Mouse (Mus musculus) heart, embryonic 14.5 days (tissue): ENCODE measurements at regions not wholly inside any gene's neighbourhood (a gene's known extent, or its start where the extent isn't known, plus 50 kb on each side); places are given as distances from the start of the nearest gene placed in this dataset.

Source experiments
- ATAC-seq: fragments of 200-750 bp; cut with Nextera tagmentation; 2 replicates; pipeline ENCODE4 v1.8.0; 2017; ENCODE audit warnings: low read depth, moderate TSS enrichment; ENCODE audit not compliant: insufficient number of reproducible peaks, insufficient read depth, low FRiP score
- H3K27ac ChIP-seq, 2 experiments: fragments of 200-500 bp in 1 of 2; fragments of 300-500 bp in 1 of 2; sonication (generic) in 1 of 2; replicated peaks in 1 of 2; 2 replicates each; pipeline ENCODE4 v1.5.1; 2012 to 2014; ENCODE audit warnings: low read depth in 2 of 2, low read length in 2 of 2, control low read depth in 1 of 2, mild to moderate bottlenecking in 1 of 2, mixed read lengths in 1 of 2; ENCODE audit not compliant: control insufficient read depth in 1 of 2, insufficient read depth in 1 of 2
- H3K27me3 ChIP-seq: fragments of 300-500 bp; sonication (generic); 2 replicates; pipeline ENCODE4 v1.6.1; 2014; ENCODE audit warnings: mild to moderate bottlenecking, low read length, control low read depth; ENCODE audit not compliant: control insufficient read depth, insufficient read depth
- H3K36me3 ChIP-seq: fragments of 300-500 bp; sonication (generic); 2 replicates; pipeline ENCODE4 v1.6.1; 2014; ENCODE audit warnings: mild to moderate bottlenecking, control low read depth, low read length, mixed read lengths; ENCODE audit not compliant: control insufficient read depth, insufficient read depth
- H3K4me1 ChIP-seq, 2 experiments: fragments of 200-500 bp in 1 of 2; fragments of 300-500 bp in 1 of 2; sonication (generic) in 1 of 2; 2 replicates each; pipeline ENCODE4 v1.6.1; 2012 to 2014; ENCODE audit warnings: low read length in 2 of 2, control low read depth in 1 of 2, mixed read lengths in 1 of 2; ENCODE audit not compliant: control insufficient read depth in 2 of 2, insufficient read depth in 2 of 2
- H3K4me2 ChIP-seq: fragments of 300-500 bp; sonication (generic); 2 replicates; pipeline ENCODE4 v1.6.1; 2014; ENCODE audit warnings: mild to moderate bottlenecking, low read length
- H3K4me3 ChIP-seq, 2 experiments: fragments of 200-500 bp in 1 of 2; fragments of 300-500 bp in 1 of 2; sonication (generic) in 1 of 2; 2 replicates each; pipeline ENCODE4 v1.5.1; 2012 to 2014; ENCODE audit warnings: low read length in 2 of 2, mild to moderate bottlenecking in 2 of 2, control low read depth in 1 of 2, low read depth in 1 of 2, moderate library complexity in 1 of 2; ENCODE audit not compliant: control insufficient read depth in 1 of 2, insufficient read depth in 1 of 2
- H3K9ac ChIP-seq: fragments of 300-500 bp; sonication (generic); 2 replicates; pipeline ENCODE4 v1.6.1; 2014; ENCODE audit warnings: mild to moderate bottlenecking, low read length
- H3K9me3 ChIP-seq: fragments of 300-500 bp; sonication (generic); 2 replicates; pipeline ENCODE4 v1.6.1; 2016; ENCODE audit warnings: low read length, control low read depth; ENCODE audit not compliant: control insufficient read depth
- WGBS: fragments of 180-500 bp; shearing (Covaris S2); extraction: QIAGEN DNeasy Blood & Tissue Kit; methylation state at CpG from one replicate; pipeline ENCODE4 v1.1.7; 2014; 5-methylcytosine and 5-hydroxymethylcytosine counted together

DNA sequence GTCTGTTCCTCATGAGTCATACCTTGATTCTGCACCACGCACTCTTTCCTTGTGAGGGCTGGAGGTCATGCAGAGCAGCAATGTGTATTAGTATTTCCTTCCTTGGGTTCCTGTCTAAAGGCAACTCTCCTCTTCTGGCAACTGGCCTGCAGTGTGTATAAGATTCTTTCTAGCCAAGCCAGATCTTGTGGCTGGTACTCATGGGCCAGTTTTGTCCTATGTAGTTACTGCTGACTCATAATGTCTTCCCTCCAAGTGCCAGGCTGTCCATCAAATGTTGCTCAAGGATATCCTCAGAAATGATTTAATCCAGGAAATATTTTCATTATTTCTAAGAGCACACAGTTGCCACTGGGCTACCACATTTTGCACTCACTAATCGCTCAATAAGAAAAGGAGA, 211.0 kb upstream of the Ptprk start:
- H3K4me2 ChIP-seq: no peak overlapping the region
- no peak overlapping the region for H3K9ac ChIP-seq
- no peaks in the 10 kb centered on the region for H3K36me3 ChIP-seq
- WGBS: 76% methylated on average over 2 of the region's 2 CpGs
- H3K27ac ChIP-seq: no peak overlapping the region
- H3K4me3 ChIP-seq: no peak overlapping the region
- no peak for ATAC-seq
- no peaks in the 10 kb centered on the region for H3K4me1 ChIP-seq
- no peaks in the 10 kb centered on the region for H3K27me3 ChIP-seq
- H3K9me3 ChIP-seq: 0 out of 2 replicates have a peak, but pooled peaks cover 3% of the 10 kb centered on the region

DNA sequence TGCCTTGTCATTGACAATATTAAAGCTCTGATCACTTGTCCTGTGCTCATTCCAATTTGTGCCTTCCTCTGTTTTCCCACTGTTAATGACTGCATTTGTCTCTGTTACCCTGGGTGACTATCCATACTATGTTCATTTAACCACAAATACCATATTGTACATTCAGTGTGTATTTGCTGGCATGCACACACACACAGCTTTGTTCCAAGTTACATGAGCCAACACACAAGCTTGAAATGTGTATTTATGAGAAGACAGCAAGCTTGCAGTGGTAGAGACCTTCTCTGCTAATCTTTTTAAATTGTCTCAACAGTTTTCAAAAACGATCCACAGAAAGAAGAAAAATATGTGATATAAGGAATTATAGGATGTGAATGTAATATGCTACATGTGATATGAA, 193.8 kb upstream of the Ptprk start:
- H3K9ac ChIP-seq: no peak overlapping the region
- H3K4me2 ChIP-seq: no peak overlapping the region
- ATAC-seq: no peak
- no peak overlapping the region for H3K27ac ChIP-seq
- H3K27me3 ChIP-seq: no peaks in the 10 kb centered on the region
- 0 out of 4 replicates have a peak, but pooled peaks cover 0 to 4% of the 10 kb centered on the region in 2 experiments for H3K4me1 ChIP-seq
- H3K36me3 ChIP-seq: no peaks in the 10 kb centered on the region
- no peaks in the 10 kb centered on the region for H3K9me3 ChIP-seq
- no peak overlapping the region for H3K4me3 ChIP-seq
- WGBS: 69% methylated on average over 1 of the region's 1 CpGs

DNA sequence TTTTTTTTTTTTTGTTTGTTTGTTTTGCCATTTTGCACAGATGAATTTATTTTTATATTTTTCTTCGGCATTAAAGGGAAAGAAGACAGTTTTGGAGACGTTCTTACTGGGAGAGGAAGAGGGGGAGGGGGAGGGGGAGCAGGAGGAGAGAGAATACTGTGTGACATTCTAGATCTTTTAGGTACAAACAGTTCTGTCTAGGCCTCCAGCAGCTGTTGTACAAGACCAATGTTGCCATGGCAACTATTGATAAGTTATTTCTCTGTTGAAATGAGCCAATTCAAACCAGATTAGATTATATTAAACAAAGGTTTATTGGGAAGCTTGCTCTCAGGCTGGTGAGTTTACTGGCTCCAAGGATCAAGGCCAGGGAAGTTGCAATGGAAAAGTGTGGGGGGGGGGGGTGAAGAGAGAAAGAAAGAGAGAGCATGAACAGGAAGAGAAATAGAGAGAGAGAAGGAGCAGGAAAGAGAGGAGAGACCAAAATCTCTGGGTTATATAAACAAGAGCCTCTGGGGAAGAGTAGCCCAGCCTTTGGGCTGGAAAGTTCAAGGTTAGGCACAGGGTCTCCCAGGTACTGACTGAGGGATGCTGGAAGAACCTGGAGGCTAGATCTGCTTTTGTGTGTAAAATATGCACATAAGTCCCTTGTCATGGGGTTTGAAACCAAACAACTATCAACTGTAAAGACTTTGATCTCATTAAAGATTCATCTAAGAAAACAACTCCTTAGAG, 182.7 kb upstream of the Ptprk start:
- Histone ChIP-seq H3K9ac (no peak overlapping the region), H3K4me2 (no peak overlapping the region), H3K4me3 (no peak overlapping the region), H3K9me3 (no peaks in the 10 kb centered on the region), H3K4me1 (no peaks in the 10 kb centered on the region), H3K27ac (no peak overlapping the region), H3K27me3 (no peaks in the 10 kb centered on the region), H3K36me3 (no peaks in the 10 kb centered on the region)
- WGBS: 49% methylated on average over 2 of the region's 2 CpGs
- ATAC-seq: no peak

DNA sequence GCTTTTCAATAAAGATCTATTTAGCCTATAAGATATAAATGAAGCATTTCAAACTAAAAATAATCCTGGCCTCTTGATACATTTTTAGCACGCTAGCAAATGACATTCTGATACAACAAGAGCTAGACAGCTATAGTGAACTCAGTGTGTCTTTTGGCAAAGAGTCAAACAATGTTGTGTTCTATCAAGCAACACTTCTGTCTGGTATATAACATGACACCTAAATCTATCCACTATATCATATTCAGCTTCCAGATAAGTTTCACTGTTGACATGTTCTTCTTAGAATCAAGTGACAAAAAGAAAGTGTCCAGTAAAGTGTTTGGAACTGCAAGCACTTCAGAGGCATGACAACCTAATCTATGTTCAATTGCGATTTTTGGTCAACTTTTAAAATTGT, 158.2 kb upstream of the Ptprk start:
- peak overlapping the region in 1 of 2 experiments; percentile 55; a peak in 2 of 4 replicates for H3K27ac ChIP-seq
- H3K27me3 ChIP-seq: no peaks in the 10 kb centered on the region
- WGBS: 15% methylated on average over 2 of the region's 2 CpGs
- H3K36me3 ChIP-seq: no peaks in the 10 kb centered on the region
- no peaks in the 10 kb centered on the region for H3K9me3 ChIP-seq
- no peak overlapping the region for H3K4me2 ChIP-seq
- no peak overlapping the region for H3K4me3 ChIP-seq
- 0 out of 4 replicates have a peak, but pooled peaks cover 0 to 6% of the 10 kb centered on the region in 2 experiments for H3K4me1 ChIP-seq
- peak; percentile 71; the same call in 1 of the 2 replicates for ATAC-seq
- H3K9ac ChIP-seq: no peak overlapping the region

- Histone ChIP-seq H3K9ac (no peak overlapping the region), H3K9me3 (no peaks in the 10 kb centered on the region), H3K27ac (no peak overlapping the region), H3K27me3 (no peaks in the 10 kb centered on the region), H3K36me3 (no peaks in the 10 kb centered on the region), H3K4me1 (peaks cover 2 to 7% of the 10 kb centered on the region in 2 experiments; a peak in 2 of 4 replicates), H3K4me2 (no peak overlapping the region), H3K4me3 (no peak overlapping the region)
- no peak for ATAC-seq
- 31% methylated on average over 5 of the region's 5 CpGs for WGBS
Observed at GRCm38 (mm10) chr10:27927266-27927665, 147.4 kb upstream of the Ptprk start.

GRCm38 (mm10) chr10:27942136-27942535, 132.5 kb upstream of the Ptprk start:
- H3K9me3 ChIP-seq: no peaks in the 10 kb centered on the region
- H3K4me2 ChIP-seq: no peak overlapping the region
- 82% methylated on average over 5 of the region's 5 CpGs for WGBS
- no peak overlapping the region for H3K4me3 ChIP-seq
- no peak overlapping the region for H3K27ac ChIP-seq
- ATAC-seq: no peak
- no peak overlapping the region for H3K9ac ChIP-seq
- peaks cover 0 to 2% of the 10 kb centered on the region in 2 experiments; a peak in 1 of 4 replicates for H3K4me1 ChIP-seq
- H3K27me3 ChIP-seq: no peaks in the 10 kb centered on the region
- H3K36me3 ChIP-seq: no peaks in the 10 kb centered on the region

DNA sequence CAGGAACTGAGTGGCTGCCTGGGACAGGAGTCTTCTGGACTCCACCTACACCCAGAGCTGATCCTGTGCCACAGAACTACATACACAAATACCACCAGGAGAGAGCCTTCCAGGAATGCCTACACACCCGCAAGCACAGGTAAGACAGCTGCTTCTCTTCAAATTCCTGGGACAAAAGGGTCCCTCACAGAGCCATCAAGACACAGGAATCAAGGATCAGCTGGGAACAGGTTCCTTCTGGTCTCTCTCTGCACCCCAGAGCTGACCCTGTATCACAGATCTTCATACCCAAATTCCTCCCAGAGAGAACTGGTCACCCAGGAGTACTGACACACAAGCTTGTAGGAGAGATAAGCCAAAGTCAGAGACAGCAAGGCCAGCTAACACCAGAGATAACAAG, 125.5 kb upstream of the Ptprk start:
- no peaks in the 10 kb centered on the region for H3K9me3 ChIP-seq
- H3K9ac ChIP-seq: no peak overlapping the region
- no peak overlapping the region for H3K27ac ChIP-seq
- H3K4me1 ChIP-seq: no peaks in the 10 kb centered on the region
- H3K27me3 ChIP-seq: no peaks in the 10 kb centered on the region
- no peak overlapping the region for H3K4me2 ChIP-seq
- no peak for ATAC-seq
- H3K4me3 ChIP-seq: no peak overlapping the region
- no peaks in the 10 kb centered on the region for H3K36me3 ChIP-seq
- 86% methylated on average over 1 of the region's 1 CpGs for WGBS

GRCm38 (mm10) chr10:27968202-27968601, 106.4 kb upstream of the Ptprk start:
- Histone ChIP-seq H3K4me3 (no peak overlapping the region), H3K9me3 (no peaks in the 10 kb centered on the region), H3K27ac (no peak overlapping the region), H3K27me3 (no peaks in the 10 kb centered on the region), H3K4me1 (no peaks in the 10 kb centered on the region), H3K4me2 (no peak overlapping the region), H3K9ac (no peak overlapping the region), H3K36me3 (no peaks in the 10 kb centered on the region)
- 84% methylated on average over 1 of the region's 1 CpGs for WGBS
- no peak for ATAC-seq
